24 mouse cellular contexts compared by ENCODE assay signal in genomic region chr7:99330012-99330411, GRCm38 (mm10).
"Had no signal": no experiment of that assay in that cellular context is flagged by ENCODE, and none has a peak within 500 bp of the region (broad histone marks: within the 10 kb centered on the region; RNA-seq: fewer than 3 reads in every experiment).

No protein-coding gene starts in this region.

- H3K9ac ChIP-seq: heart, embryonic 13.5 days; heart, embryonic 15.5 days; hindbrain, embryonic 12.5 days; hindbrain, embryonic 14.5 days; limb, embryonic 13.5 days; limb, embryonic 15.5 days; liver, embryonic 12.5 days; liver, embryonic 14.5 days had no signal

- H3K4me1 ChIP-seq: liver, embryonic 12.5 days had no signal

- H3K36me3 ChIP-seq: heart, embryonic 13.5 days; heart, embryonic 15.5 days; limb, embryonic 13.5 days; limb, embryonic 15.5 days; liver, embryonic 12.5 days had no signal

- ATAC-seq: hindbrain, postnatal 0 days; liver, embryonic 12.5 days had no signal

- H3K4me3 ChIP-seq: heart, adult 2 months; heart, embryonic 13.5 days; heart, embryonic 15.5 days; hindbrain, embryonic 12.5 days; layer of hippocampus, adult 2 months; left cerebral cortex, adult 2 months; limb, embryonic 13.5 days; limb, embryonic 15.5 days; liver, embryonic 12.5 days had no signal

- H3K27ac ChIP-seq: heart, adult 2 months; heart, embryonic 13.5 days; heart, embryonic 15.5 days; hindbrain, embryonic 14.5 days; hindbrain, postnatal 0 days; layer of hippocampus, adult 2 months; left cerebral cortex, adult 2 months; limb, embryonic 13.5 days; limb, embryonic 15.5 days; liver, embryonic 12.5 days; liver, embryonic 14.5 days had no signal

- H3K27me3 ChIP-seq: hindbrain, embryonic 12.5 days had no signal

- DNase-seq: gastrocnemius, postnatal 14 days; gastrocnemius, postnatal 36 days; heart, adult 11 months; heart, adult 2 months; heart, postnatal 14 days; heart, postnatal 36 days; kidney, adult 18-20 months; kidney, adult 8-10 months; kidney, postnatal 10 days; kidney, postnatal 25 days; kidney, postnatal 4 days; left cerebral cortex, postnatal 4 days had no signal

- H3K4me2 ChIP-seq: heart, embryonic 11.5 days; heart, embryonic 13.5 days; heart, embryonic 15.5 days; hindbrain, embryonic 12.5 days; hindbrain, embryonic 14.5 days; limb, embryonic 13.5 days; limb, embryonic 15.5 days; liver, embryonic 12.5 days had no signal

- H3K9me3 ChIP-seq: heart, embryonic 13.5 days; heart, embryonic 15.5 days; hindbrain, embryonic 12.5 days; limb, embryonic 13.5 days; limb, embryonic 15.5 days; liver, embryonic 12.5 days had no signal
